Mouse (Mus musculus): Measurements from ENCODE around the gene Svop. TPM values are rescaled to one million over a fixed set of nuclear protein-coding genes. Genes with fewer than 3 reads are reported as not detected.

The Svop gene
- polyA plus RNA-seq, 1 experiment from 2014 or later = 2.0 TPM

- H3K4me1 ChIP-seq (ENCODE audit: control insufficient read depth, insufficient read depth, low read length) = no peaks in the 10 kb centered on the region
- no peak overlapping the region for H3K4me2 ChIP-seq (ENCODE audit: low read depth, low read length)
- H3K4me3 ChIP-seq (ENCODE audit: low read length) = no peak overlapping the region
- no peaks in the 10 kb centered on the region for H3K9me3 ChIP-seq (ENCODE audit: control insufficient read depth, low read length)
- no peaks in the 10 kb centered on the region for H3K27me3 ChIP-seq (replicated peaks; ENCODE audit: control insufficient read depth, insufficient read depth, low read length)
- no peak overlapping the region for H3K27ac ChIP-seq (ENCODE audit: low read length)
- ATAC-seq = no peak
- 80% methylated on average over 14 of the region's 14 CpGs for WGBS
- no peaks in the 10 kb centered on the region for H3K36me3 ChIP-seq (ENCODE audit: control insufficient read depth, insufficient read depth, low read length)
- H3K9ac ChIP-seq (ENCODE audit: low read depth, low read length) = no peak overlapping the region
Measured at GRCm38 (mm10) chr5:114085501-114085900, 5.9 kb downstream of the Svop start.

- no peak overlapping the region for H3K27ac ChIP-seq (ENCODE audit: low read length)
- no peak for ATAC-seq
- no peaks in the 10 kb centered on the region for H3K4me1 ChIP-seq (ENCODE audit: control insufficient read depth, insufficient read depth, low read length)
- no peaks in the 10 kb centered on the region for H3K36me3 ChIP-seq (ENCODE audit: control insufficient read depth, insufficient read depth, low read length)
- 57% methylated on average over 8 of the region's 8 CpGs for WGBS
- no peaks in the 10 kb centered on the region for H3K9me3 ChIP-seq (ENCODE audit: control insufficient read depth, low read length)
- no peak overlapping the region for H3K4me2 ChIP-seq (ENCODE audit: low read depth, low read length)
- no peak overlapping the region for H3K9ac ChIP-seq (ENCODE audit: low read depth, low read length)
- no peak overlapping the region for H3K4me3 ChIP-seq (ENCODE audit: low read length)
- no peaks in the 10 kb centered on the region for H3K27me3 ChIP-seq (replicated peaks; ENCODE audit: control insufficient read depth, insufficient read depth, low read length)
Measured at GRCm38 (mm10) chr5:114077009-114077408, 14.4 kb downstream of the Svop start.

- no peaks in the 10 kb centered on the region for H3K4me1 ChIP-seq (ENCODE audit: control insufficient read depth, insufficient read depth, low read length)
- H3K27ac ChIP-seq (ENCODE audit: low read length) = no peak overlapping the region
- no peaks in the 10 kb centered on the region for H3K36me3 ChIP-seq (ENCODE audit: control insufficient read depth, insufficient read depth, low read length)
- no peak for ATAC-seq
- WGBS = 50% methylated on average over 2 of the region's 2 CpGs
- H3K27me3 ChIP-seq (replicated peaks; ENCODE audit: control insufficient read depth, insufficient read depth, low read length) = no peaks in the 10 kb centered on the region
- H3K9ac ChIP-seq (ENCODE audit: low read depth, low read length) = no peak overlapping the region
- no peak overlapping the region for H3K4me2 ChIP-seq (ENCODE audit: low read depth, low read length)
- no peaks in the 10 kb centered on the region for H3K9me3 ChIP-seq (ENCODE audit: control insufficient read depth, low read length)
- no peak overlapping the region for H3K4me3 ChIP-seq (ENCODE audit: low read length)
Measured at GRCm38 (mm10) chr5:114072262-114072661, 19.1 kb downstream of the Svop start.

- Histone ChIP-seq H3K36me3 (ENCODE audit: control insufficient read depth, insufficient read depth, low read length) (no peaks in the 10 kb centered on the region), H3K4me2 (ENCODE audit: low read depth, low read length) (no peak overlapping the region), H3K27ac (ENCODE audit: low read length) (no peak overlapping the region), H3K9ac (ENCODE audit: low read depth, low read length) (no peak overlapping the region), H3K4me1 (ENCODE audit: control insufficient read depth, insufficient read depth, low read length) (no peaks in the 10 kb centered on the region), H3K27me3 (replicated peaks; ENCODE audit: control insufficient read depth, insufficient read depth, low read length) (no peaks in the 10 kb centered on the region), H3K4me3 (ENCODE audit: low read length) (no peak overlapping the region), H3K9me3 (ENCODE audit: control insufficient read depth, low read length) (no peaks in the 10 kb centered on the region)
- whole genome bisulfite sequencing = 92% methylated on average over 4 of the region's 4 CpGs
- ATAC-seq = no peak
Measured at GRCm38 (mm10) chr5:114070858-114071257, 20.5 kb downstream of the Svop start.

- WGBS = 68% methylated on average over 9 of the region's 9 CpGs
- no peaks in the 10 kb centered on the region for H3K36me3 ChIP-seq (ENCODE audit: control insufficient read depth, insufficient read depth, low read length)
- H3K27me3 ChIP-seq (replicated peaks; ENCODE audit: control insufficient read depth, insufficient read depth, low read length) = no peaks in the 10 kb centered on the region
- no peaks in the 10 kb centered on the region for H3K9me3 ChIP-seq (ENCODE audit: control insufficient read depth, low read length)
- H3K4me1 ChIP-seq (ENCODE audit: control insufficient read depth, insufficient read depth, low read length) = no peaks in the 10 kb centered on the region
- no peak overlapping the region for H3K27ac ChIP-seq (ENCODE audit: low read length)
- H3K9ac ChIP-seq (ENCODE audit: low read depth, low read length) = no peak overlapping the region
- no peak for ATAC-seq
- no peak overlapping the region for H3K4me3 ChIP-seq (ENCODE audit: low read length)
- H3K4me2 ChIP-seq (ENCODE audit: low read depth, low read length) = no peak overlapping the region
Measured at GRCm38 (mm10) chr5:114067982-114068381, 23.4 kb downstream of the Svop start.

GRCm38 (mm10) chr5:114067543-114067942 is 23.8 kb downstream of the Svop start:
- H3K9ac ChIP-seq (ENCODE audit: low read depth, low read length) = no peak overlapping the region
- H3K4me2 ChIP-seq (ENCODE audit: low read depth, low read length) = no peak overlapping the region
- 83% methylated on average over 9 of the region's 9 CpGs for WGBS
- ATAC-seq = no peak
- no peaks in the 10 kb centered on the region for H3K36me3 ChIP-seq (ENCODE audit: control insufficient read depth, insufficient read depth, low read length)
- no peaks in the 10 kb centered on the region for H3K4me1 ChIP-seq (ENCODE audit: control insufficient read depth, insufficient read depth, low read length)
- H3K9me3 ChIP-seq (ENCODE audit: control insufficient read depth, low read length) = no peaks in the 10 kb centered on the region
- no peaks in the 10 kb centered on the region for H3K27me3 ChIP-seq (replicated peaks; ENCODE audit: control insufficient read depth, insufficient read depth, low read length)
- no peak overlapping the region for H3K4me3 ChIP-seq (ENCODE audit: low read length)
- no peak overlapping the region for H3K27ac ChIP-seq (ENCODE audit: low read length)

GRCm38 (mm10) chr5:114066601-114067000 is 24.8 kb downstream of the Svop start:
- ATAC-seq = no peak
- no peaks in the 10 kb centered on the region for H3K27me3 ChIP-seq (replicated peaks; ENCODE audit: control insufficient read depth, insufficient read depth, low read length)
- H3K9ac ChIP-seq (ENCODE audit: low read depth, low read length) = no peak overlapping the region
- no peak overlapping the region for H3K4me3 ChIP-seq (ENCODE audit: low read length)
- no peaks in the 10 kb centered on the region for H3K9me3 ChIP-seq (ENCODE audit: control insufficient read depth, low read length)
- H3K4me2 ChIP-seq (ENCODE audit: low read depth, low read length) = no peak overlapping the region
- no peak overlapping the region for H3K27ac ChIP-seq (ENCODE audit: low read length)
- 36% methylated on average over 6 of the region's 6 CpGs for WGBS
- H3K4me1 ChIP-seq (ENCODE audit: control insufficient read depth, insufficient read depth, low read length) = no peaks in the 10 kb centered on the region
- H3K36me3 ChIP-seq (ENCODE audit: control insufficient read depth, insufficient read depth, low read length) = no peaks in the 10 kb centered on the region

GRCm38 (mm10) chr5:114065161-114065560 is 26.2 kb downstream of the Svop start, which contains the start of gene Usp30:
Usp30 (plus strand) TSS chr5:114065461.
- Histone ChIP-seq H3K9me3 (ENCODE audit: control insufficient read depth, low read length) (no peaks in the 10 kb centered on the region), H3K4me2 (ENCODE audit: low read depth, low read length) (no peak within 1 kb of the TSS), H3K4me1 (ENCODE audit: control insufficient read depth, insufficient read depth, low read length) (no peaks in the 10 kb centered on the region), H3K27ac (ENCODE audit: low read length) (no peak within 1 kb of the TSS), H3K27me3 (replicated peaks; ENCODE audit: control insufficient read depth, insufficient read depth, low read length) (no peaks in the 10 kb centered on the region), H3K4me3 (ENCODE audit: low read length) (no peak within 1 kb of the TSS), H3K36me3 (ENCODE audit: control insufficient read depth, insufficient read depth, low read length) (no peaks in the 10 kb centered on the region), H3K9ac (ENCODE audit: low read depth, low read length) (no peak within 1 kb of the TSS)
- 91% methylated on average over 6 of the region's 6 CpGs for WGBS
- ATAC-seq = no peak

- H3K4me3 ChIP-seq (ENCODE audit: low read length) = no peak overlapping the region
- no peaks in the 10 kb centered on the region for H3K27me3 ChIP-seq (replicated peaks; ENCODE audit: control insufficient read depth, insufficient read depth, low read length)
- H3K9me3 ChIP-seq (ENCODE audit: control insufficient read depth, low read length) = no peaks in the 10 kb centered on the region
- no peak overlapping the region for H3K4me2 ChIP-seq (ENCODE audit: low read depth, low read length)
- H3K9ac ChIP-seq (ENCODE audit: low read depth, low read length) = no peak overlapping the region
- no peaks in the 10 kb centered on the region for H3K4me1 ChIP-seq (ENCODE audit: control insufficient read depth, insufficient read depth, low read length)
- H3K27ac ChIP-seq (ENCODE audit: low read length) = no peak overlapping the region
- ATAC-seq = no peak
- H3K36me3 ChIP-seq (ENCODE audit: control insufficient read depth, insufficient read depth, low read length) = no peaks in the 10 kb centered on the region
- 78% methylated on average over 4 of the region's 4 CpGs for WGBS
Measured at GRCm38 (mm10) chr5:114063958-114064357, 27.4 kb downstream of the Svop start.

- 33% methylated on average over 7 of the region's 7 CpGs for WGBS
Measured at GRCm38 (mm10) chr5:114061675-114062074, 29.7 kb downstream of the Svop start.

More at GRCm38 (mm10) chr5:114061675-114062074, 29.7 kb downstream of the Svop start:
- no peak for ATAC-seq
- Histone ChIP-seq H3K36me3 (ENCODE audit: control insufficient read depth, insufficient read depth, low read length) (no peaks in the 10 kb centered on the region), H3K27me3 (replicated peaks; ENCODE audit: control insufficient read depth, insufficient read depth, low read length) (no peaks in the 10 kb centered on the region), H3K4me2 (ENCODE audit: low read depth, low read length) (no peak overlapping the region), H3K9ac (ENCODE audit: low read depth, low read length) (no peak overlapping the region), H3K27ac (ENCODE audit: low read length) (no peak overlapping the region), H3K4me3 (ENCODE audit: low read length) (no peak overlapping the region), H3K9me3 (ENCODE audit: control insufficient read depth, low read length) (no peaks in the 10 kb centered on the region), H3K4me1 (ENCODE audit: control insufficient read depth, insufficient read depth, low read length) (no peaks in the 10 kb centered on the region)

Measured in intestine, embryonic 16.5 days (tissue).